Mouse (Mus musculus): Measurements from ENCODE around the gene Sorl1. TPM values are rescaled to one million over a fixed set of nuclear protein-coding genes. Genes with fewer than 3 reads are reported as not detected.

Gene Sorl1
- polyA plus RNA-seq, 1 experiment from 2014 or later = 3.6 TPM

- no peak overlapping the region for H3K9ac ChIP-seq (ENCODE audit: low read length)
These were observed 100.7 kb downstream of the Sorl1 start for GRCm38 (mm10) chr9:42023383-42023782.

GRCm38 (mm10) chr9:42022318-42022717 is 101.8 kb downstream of the Sorl1 start:
- no peaks in the 10 kb centered on the region for H3K36me3 ChIP-seq (ENCODE audit: control insufficient read depth, insufficient read depth, low read length)
- H3K9me3 ChIP-seq (ENCODE audit: control insufficient read depth, low read length) = no peaks in the 10 kb centered on the region
- WGBS = 90% methylated on average over 12 of the region's 12 CpGs
- no peaks in the 10 kb centered on the region for H3K27me3 ChIP-seq (ENCODE audit: control insufficient read depth, insufficient read depth, low read length)
- H3K4me3 ChIP-seq (ENCODE audit: control insufficient read depth in 1 of 2, insufficient read depth in 1 of 2, low read depth in 1 of 2, low read length in 2 of 2) = no peak overlapping the region
- H3K9ac ChIP-seq (ENCODE audit: low read length) = no peak overlapping the region
- no peak overlapping the region for H3K27ac ChIP-seq (replicated peaks in 1 of 2; ENCODE audit: control insufficient read depth in 1 of 2, insufficient read depth in 1 of 2, low read depth in 2 of 2, low read length in 2 of 2)
- no peak for ATAC-seq (ENCODE audit: insufficient number of reproducible peaks, insufficient read depth, low FRiP score, low read depth)
- H3K4me1 ChIP-seq (ENCODE audit: control insufficient read depth in 2 of 2, insufficient read depth in 2 of 2, low read length in 2 of 2) = no peaks in the 10 kb centered on the region; a peak in 1 of 4 replicates
- no peak overlapping the region for H3K4me2 ChIP-seq (ENCODE audit: low read length)

More at GRCm38 (mm10) chr9:42023383-42023782, 100.7 kb downstream of the Sorl1 start:
- no peak overlapping the region for H3K4me2 ChIP-seq (ENCODE audit: low read length)
- ATAC-seq (ENCODE audit: insufficient number of reproducible peaks, insufficient read depth, low FRiP score, low read depth) = no peak
- H3K36me3 ChIP-seq (ENCODE audit: control insufficient read depth, insufficient read depth, low read length) = no peaks in the 10 kb centered on the region
- no peak overlapping the region for H3K27ac ChIP-seq (replicated peaks in 1 of 2; ENCODE audit: control insufficient read depth in 1 of 2, insufficient read depth in 1 of 2, low read depth in 2 of 2, low read length in 2 of 2)
- no peaks in the 10 kb centered on the region for H3K27me3 ChIP-seq (ENCODE audit: control insufficient read depth, insufficient read depth, low read length)
- WGBS = 86% methylated on average over 3 of the region's 3 CpGs
- no peaks in the 10 kb centered on the region; a peak in 1 of 4 replicates for H3K4me1 ChIP-seq (ENCODE audit: control insufficient read depth in 2 of 2, insufficient read depth in 2 of 2, low read length in 2 of 2)
- no peaks in the 10 kb centered on the region for H3K9me3 ChIP-seq (ENCODE audit: control insufficient read depth, low read length)
- H3K4me3 ChIP-seq (ENCODE audit: control insufficient read depth in 1 of 2, insufficient read depth in 1 of 2, low read depth in 1 of 2, low read length in 2 of 2) = no peak overlapping the region

- 35% methylated on average over 7 of the region's 7 CpGs for WGBS
- no peak for ATAC-seq (ENCODE audit: insufficient number of reproducible peaks, insufficient read depth, low FRiP score, low read depth)
These were observed 104.6 kb downstream of the Sorl1 start for GRCm38 (mm10) chr9:42019308-42020031.

GRCm38 (mm10) chr9:42008501-42008900 is 115.6 kb downstream of the Sorl1 start:
- Histone ChIP-seq H3K27ac (replicated peaks in 1 of 2; ENCODE audit: control insufficient read depth in 1 of 2, insufficient read depth in 1 of 2, low read depth in 2 of 2, low read length in 2 of 2) (no peak overlapping the region), H3K4me3 (ENCODE audit: control insufficient read depth in 1 of 2, insufficient read depth in 1 of 2, low read depth in 1 of 2, low read length in 2 of 2) (no peak overlapping the region), H3K36me3 (ENCODE audit: control insufficient read depth, insufficient read depth, low read length) (no peaks in the 10 kb centered on the region), H3K4me1 (ENCODE audit: control insufficient read depth in 2 of 2, insufficient read depth in 2 of 2, low read length in 2 of 2) (no peaks in the 10 kb centered on the region), H3K4me2 (ENCODE audit: low read length) (no peak overlapping the region), H3K27me3 (ENCODE audit: control insufficient read depth, insufficient read depth, low read length) (no peaks in the 10 kb centered on the region), H3K9me3 (ENCODE audit: control insufficient read depth, low read length) (no peaks in the 10 kb centered on the region), H3K9ac (ENCODE audit: low read length) (no peak overlapping the region)
- no peak for ATAC-seq (ENCODE audit: insufficient number of reproducible peaks, insufficient read depth, low FRiP score, low read depth)
- WGBS = 87% methylated on average over 5 of the region's 5 CpGs

More at GRCm38 (mm10) chr9:42019308-42020031, 104.6 kb downstream of the Sorl1 start:
- no peaks in the 10 kb centered on the region; a peak in 1 of 4 replicates for H3K4me1 ChIP-seq (ENCODE audit: control insufficient read depth in 2 of 2, insufficient read depth in 2 of 2, low read length in 2 of 2)
- H3K27ac ChIP-seq (replicated peaks in 1 of 2; ENCODE audit: control insufficient read depth in 1 of 2, insufficient read depth in 1 of 2, low read depth in 2 of 2, low read length in 2 of 2) = no peak overlapping the region
- H3K27me3 ChIP-seq (ENCODE audit: control insufficient read depth, insufficient read depth, low read length) = no peaks in the 10 kb centered on the region
- no peak overlapping the region for H3K9ac ChIP-seq (ENCODE audit: low read length)
- no peaks in the 10 kb centered on the region for H3K36me3 ChIP-seq (ENCODE audit: control insufficient read depth, insufficient read depth, low read length)
- H3K4me2 ChIP-seq (ENCODE audit: low read length) = no peak overlapping the region
- H3K4me3 ChIP-seq (ENCODE audit: control insufficient read depth in 1 of 2, insufficient read depth in 1 of 2, low read depth in 1 of 2, low read length in 2 of 2) = no peak overlapping the region
- H3K9me3 ChIP-seq (ENCODE audit: control insufficient read depth, low read length) = peaks cover 7% of the 10 kb centered on the region; the same call in 1 of the 2 replicates

- H3K27ac ChIP-seq (replicated peaks in 1 of 2; ENCODE audit: control insufficient read depth in 1 of 2, insufficient read depth in 1 of 2, low read depth in 2 of 2, low read length in 2 of 2) = no peak overlapping the region
- no peak for ATAC-seq (ENCODE audit: insufficient number of reproducible peaks, insufficient read depth, low FRiP score, low read depth)
- WGBS = 71% methylated on average over 8 of the region's 8 CpGs
- no peak overlapping the region for H3K9ac ChIP-seq (ENCODE audit: low read length)
- H3K36me3 ChIP-seq (ENCODE audit: control insufficient read depth, insufficient read depth, low read length) = 0 out of 2 replicates have a peak, but pooled peaks cover 3% of the 10 kb centered on the region
- no peak overlapping the region for H3K4me3 ChIP-seq (ENCODE audit: control insufficient read depth in 1 of 2, insufficient read depth in 1 of 2, low read depth in 1 of 2, low read length in 2 of 2)
- H3K4me2 ChIP-seq (ENCODE audit: low read length) = no peak overlapping the region
- no peaks in the 10 kb centered on the region for H3K9me3 ChIP-seq (ENCODE audit: control insufficient read depth, low read length)
- H3K27me3 ChIP-seq (ENCODE audit: control insufficient read depth, insufficient read depth, low read length) = no peaks in the 10 kb centered on the region
- H3K4me1 ChIP-seq (ENCODE audit: control insufficient read depth in 2 of 2, insufficient read depth in 2 of 2, low read length in 2 of 2) = no peaks in the 10 kb centered on the region
These were observed 119.0 kb downstream of the Sorl1 start for GRCm38 (mm10) chr9:42005101-42005500.

GRCm38 (mm10) chr9:42004140-42004539 is 120.0 kb downstream of the Sorl1 start:
- H3K27ac ChIP-seq (replicated peaks in 1 of 2; ENCODE audit: control insufficient read depth in 1 of 2, insufficient read depth in 1 of 2, low read depth in 2 of 2, low read length in 2 of 2) = no peak overlapping the region
- H3K4me3 ChIP-seq (ENCODE audit: control insufficient read depth in 1 of 2, insufficient read depth in 1 of 2, low read depth in 1 of 2, low read length in 2 of 2) = no peak overlapping the region
- no peak for ATAC-seq (ENCODE audit: insufficient number of reproducible peaks, insufficient read depth, low FRiP score, low read depth)
- H3K27me3 ChIP-seq (ENCODE audit: control insufficient read depth, insufficient read depth, low read length) = no peaks in the 10 kb centered on the region
- no peak overlapping the region for H3K9ac ChIP-seq (ENCODE audit: low read length)
- no peak overlapping the region for H3K4me2 ChIP-seq (ENCODE audit: low read length)
- H3K4me1 ChIP-seq (ENCODE audit: control insufficient read depth in 2 of 2, insufficient read depth in 2 of 2, low read length in 2 of 2) = no peaks in the 10 kb centered on the region
- H3K9me3 ChIP-seq (ENCODE audit: control insufficient read depth, low read length) = no peaks in the 10 kb centered on the region
- WGBS = 87% methylated on average over 4 of the region's 4 CpGs
- 0 out of 2 replicates have a peak, but pooled peaks cover 3% of the 10 kb centered on the region for H3K36me3 ChIP-seq (ENCODE audit: control insufficient read depth, insufficient read depth, low read length)

- ATAC-seq (ENCODE audit: insufficient number of reproducible peaks, insufficient read depth, low FRiP score, low read depth) = no peak
- no peaks in the 10 kb centered on the region for H3K4me1 ChIP-seq (ENCODE audit: control insufficient read depth in 2 of 2, insufficient read depth in 2 of 2, low read length in 2 of 2)
These were observed 124.3 kb downstream of the Sorl1 start for GRCm38 (mm10) chr9:41999498-42000473.

More at GRCm38 (mm10) chr9:41999498-42000473, 124.3 kb downstream of the Sorl1 start:
- Histone ChIP-seq H3K4me3 (ENCODE audit: control insufficient read depth in 1 of 2, insufficient read depth in 1 of 2, low read depth in 1 of 2, low read length in 2 of 2) (no peak overlapping the region), H3K27ac (replicated peaks in 1 of 2; ENCODE audit: control insufficient read depth in 1 of 2, insufficient read depth in 1 of 2, low read depth in 2 of 2, low read length in 2 of 2) (no peak overlapping the region), H3K9me3 (ENCODE audit: control insufficient read depth, low read length) (no peaks in the 10 kb centered on the region), H3K36me3 (ENCODE audit: control insufficient read depth, insufficient read depth, low read length) (0 out of 2 replicates have a peak, but pooled peaks cover 3% of the 10 kb centered on the region), H3K4me2 (ENCODE audit: low read length) (no peak overlapping the region), H3K27me3 (ENCODE audit: control insufficient read depth, insufficient read depth, low read length) (no peaks in the 10 kb centered on the region), H3K9ac (ENCODE audit: low read length) (no peak overlapping the region)
- WGBS = 72% methylated on average over 12 of the region's 12 CpGs

All from heart, embryonic 14.5 days (tissue).